Mouse (Mus musculus): ENCODE data around the gene Runx1. TPM values are rescaled to one million over a fixed set of nuclear protein-coding genes. Genes with fewer than 3 reads are reported as not detected.

The Runx1 gene
- polyA plus RNA-seq, 1 experiment from 2014 or later, result 4.6 TPM

- Histone ChIP-seq H3K36me3 (replicated peaks; ENCODE audit: insufficient read depth, low read length) (no peaks in the 10 kb centered on the region), H3K4me2 (ENCODE audit: low read depth, low read length) (no peak overlapping the region), H3K9ac (replicated peaks) (no peak overlapping the region), H3K27me3 (ENCODE audit: insufficient read depth, low read length) (no peaks in the 10 kb centered on the region), H3K4me3 (ENCODE audit: low read depth, low read length) (no peak overlapping the region), H3K27ac (ENCODE audit: low read depth) (no peak overlapping the region), H3K4me1 (ENCODE audit: insufficient read depth) (peaks cover 19% of the 10 kb centered on the region; the same call in 1 of the 2 replicates), H3K9me3 (ENCODE audit: low read length) (no peaks in the 10 kb centered on the region)
- ATAC-seq, result no peak
- DNase-seq, result no peak
- TF ChIP-seq EP300 (IDR thresholded peaks at IDR 0.05; ENCODE audit: low read depth), result 0 out of 2 replicates have a peak, but pooled peaks have one; percentile 23
- no peak for TF ChIP-seq CTCF (IDR thresholded peaks at IDR 0.05; ENCODE audit: low read depth)
- 58% methylated on average over 4 of the region's 4 CpGs for WGBS (ENCODE audit: insufficient replicate concordance)
Measured at GRCm38 (mm10) chr16:92792905-92793304, 33.0 kb downstream of the Runx1 start.

GRCm38 (mm10) chr16:92790601-92791000 is 35.3 kb downstream of the Runx1 start:
- no peak for DNase-seq
- no peak for ATAC-seq
- Histone ChIP-seq H3K4me2 (ENCODE audit: low read depth, low read length) (no peak overlapping the region), H3K9ac (replicated peaks) (no peak overlapping the region), H3K9me3 (ENCODE audit: low read length) (no peaks in the 10 kb centered on the region), H3K4me1 (ENCODE audit: insufficient read depth) (peaks cover 21% of the 10 kb centered on the region; the same call in 1 of the 2 replicates), H3K27me3 (ENCODE audit: insufficient read depth, low read length) (no peaks in the 10 kb centered on the region), H3K27ac (ENCODE audit: low read depth) (no peak overlapping the region), H3K36me3 (replicated peaks; ENCODE audit: insufficient read depth, low read length) (no peaks in the 10 kb centered on the region), H3K4me3 (ENCODE audit: low read depth, low read length) (no peak overlapping the region)
- TF ChIP-seq EP300 (IDR thresholded peaks at IDR 0.05; ENCODE audit: low read depth), result no peak
- no peak for TF ChIP-seq CTCF (IDR thresholded peaks at IDR 0.05; ENCODE audit: low read depth)
- WGBS (ENCODE audit: insufficient replicate concordance), result 78% methylated on average over 6 of the region's 6 CpGs

GRCm38 (mm10) chr16:92789840-92790239 is 36.1 kb downstream of the Runx1 start:
- no peak overlapping the region for H3K27ac ChIP-seq (ENCODE audit: low read depth)
- peaks cover 24% of the 10 kb centered on the region for H3K4me1 ChIP-seq (ENCODE audit: insufficient read depth)
- no peak overlapping the region for H3K9ac ChIP-seq (replicated peaks)
- no peaks in the 10 kb centered on the region for H3K36me3 ChIP-seq (replicated peaks; ENCODE audit: insufficient read depth, low read length)
- no peak for TF ChIP-seq CTCF (IDR thresholded peaks at IDR 0.05; ENCODE audit: low read depth)
- no peak for TF ChIP-seq EP300 (IDR thresholded peaks at IDR 0.05; ENCODE audit: low read depth)
- no peak overlapping the region for H3K4me2 ChIP-seq (ENCODE audit: low read depth, low read length)
- H3K4me3 ChIP-seq (ENCODE audit: low read depth, low read length), result no peak overlapping the region
- no peaks in the 10 kb centered on the region for H3K9me3 ChIP-seq (ENCODE audit: low read length)
- H3K27me3 ChIP-seq (ENCODE audit: insufficient read depth, low read length), result no peaks in the 10 kb centered on the region
- ATAC-seq (no peak), DNase-seq (no peak)
- 70% methylated on average over 4 of the region's 4 CpGs for WGBS (ENCODE audit: insufficient replicate concordance)

- Histone ChIP-seq H3K36me3 (replicated peaks; ENCODE audit: insufficient read depth, low read length) (no peaks in the 10 kb centered on the region), H3K27ac (ENCODE audit: low read depth) (no peak overlapping the region), H3K9ac (replicated peaks) (no peak overlapping the region), H3K4me2 (ENCODE audit: low read depth, low read length) (no peak overlapping the region), H3K4me3 (ENCODE audit: low read depth, low read length) (no peak overlapping the region), H3K4me1 (ENCODE audit: insufficient read depth) (peaks cover 20% of the 10 kb centered on the region), H3K27me3 (ENCODE audit: insufficient read depth, low read length) (no peaks in the 10 kb centered on the region), H3K9me3 (ENCODE audit: low read length) (no peaks in the 10 kb centered on the region)
- WGBS (ENCODE audit: insufficient replicate concordance), result 85% methylated on average over 11 of the region's 11 CpGs
- TF ChIP-seq CTCF (IDR thresholded peaks at IDR 0.05; ENCODE audit: low read depth) (no peak), EP300 (IDR thresholded peaks at IDR 0.05; ENCODE audit: low read depth) (no peak)
- no peak for DNase-seq
- no peak for ATAC-seq
Measured at GRCm38 (mm10) chr16:92788446-92788845, 37.5 kb downstream of the Runx1 start.

- no peak overlapping the region for H3K4me3 ChIP-seq (ENCODE audit: low read depth, low read length)
- H3K27me3 ChIP-seq (ENCODE audit: insufficient read depth, low read length), result no peaks in the 10 kb centered on the region
- no peak for ATAC-seq
- TF ChIP-seq CTCF (IDR thresholded peaks at IDR 0.05; ENCODE audit: low read depth), result no peak
- H3K9ac ChIP-seq (replicated peaks), result no peak overlapping the region
- no peaks in the 10 kb centered on the region for H3K36me3 ChIP-seq (replicated peaks; ENCODE audit: insufficient read depth, low read length)
- H3K4me2 ChIP-seq (ENCODE audit: low read depth, low read length), result no peak overlapping the region
- 0 out of 2 replicates have a peak overlapping the region, but pooled peaks have one; percentile 7 for H3K27ac ChIP-seq (ENCODE audit: low read depth)
- DNase-seq, result no peak
- 27% methylated on average over 5 of the region's 5 CpGs for WGBS (ENCODE audit: insufficient replicate concordance)
- H3K9me3 ChIP-seq (ENCODE audit: low read length), result no peaks in the 10 kb centered on the region
- peaks cover 24% of the 10 kb centered on the region for H3K4me1 ChIP-seq (ENCODE audit: insufficient read depth)
Measured at GRCm38 (mm10) chr16:92786883-92787321, 39.0 kb downstream of the Runx1 start.

GRCm38 (mm10) chr16:92786276-92786882 is 39.6 kb downstream of the Runx1 start:
- peaks cover 24% of the 10 kb centered on the region for H3K4me1 ChIP-seq (ENCODE audit: insufficient read depth)
- TF ChIP-seq CTCF (IDR thresholded peaks at IDR 0.05; ENCODE audit: low read depth), result no peak
- 45% methylated on average over 6 of the region's 6 CpGs for WGBS (ENCODE audit: insufficient replicate concordance)
- DNase-seq (no peak), ATAC-seq (no peak)
- no peak overlapping the region for H3K4me2 ChIP-seq (ENCODE audit: low read depth, low read length)
- no peaks in the 10 kb centered on the region for H3K36me3 ChIP-seq (replicated peaks; ENCODE audit: insufficient read depth, low read length)
- no peak overlapping the region for H3K27ac ChIP-seq (ENCODE audit: low read depth)
- no peak overlapping the region for H3K9ac ChIP-seq (replicated peaks)
- H3K9me3 ChIP-seq (ENCODE audit: low read length), result no peaks in the 10 kb centered on the region
- no peak overlapping the region for H3K4me3 ChIP-seq (ENCODE audit: low read depth, low read length)
- H3K27me3 ChIP-seq (ENCODE audit: insufficient read depth, low read length), result no peaks in the 10 kb centered on the region

Measured in liver, postnatal 0 days (tissue).